Mouse (Mus musculus): Measurements from ENCODE around the gene Olfr642. TPM values are rescaled to one million over a fixed set of nuclear protein-coding genes. Genes with fewer than 3 reads are reported as not detected.

Gene Olfr642
- total RNA-seq (2021) = not detected
- long read RNA-seq, experiment 1 = 0 reads
- long read RNA-seq, experiment 2 = 0 reads

- no peak for DNase-seq
Measured at GRCm38 (mm10) chr7:104052566-104052965, at the start of gene Olfr642. TSS of gene Olfr642 (minus strand) at chr7:104052666.

GRCm38 (mm10) chr7:104085365-104085764 lies 32.9 kb upstream of the Olfr642 start, which contains the start of gene Olfr645:
TSS of gene Olfr645 (minus strand) at chr7:104085465.
- no peak for DNase-seq

- no peak for DNase-seq
Measured at GRCm38 (mm10) chr7:104071769-104072168, 19.3 kb upstream of the Olfr642 start, which contains the start of gene Olfr644. TSS of gene Olfr644 (minus strand) at chr7:104071869.

DNA sequence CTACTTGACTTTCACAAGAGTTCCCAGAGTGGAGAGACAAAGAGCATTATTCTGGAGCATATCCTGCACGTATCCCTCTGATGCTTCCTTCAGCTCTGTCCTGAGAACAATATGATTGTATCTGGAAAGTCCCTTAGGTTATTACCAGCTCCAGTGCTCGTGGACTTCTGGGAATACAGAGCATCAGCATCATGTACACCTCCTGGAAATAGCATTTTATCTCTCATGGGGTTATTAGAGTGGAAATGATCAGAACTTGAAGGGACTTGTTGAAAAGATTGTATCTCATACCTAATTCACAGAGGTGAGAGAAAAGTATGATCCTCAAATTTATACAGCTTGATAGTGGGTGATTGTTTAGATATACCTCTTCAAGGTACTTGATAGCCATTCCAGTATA lies 8.9 kb upstream of the Olfr642 start, which contains the start of gene 4930516K23Rik:
TSS of gene 4930516K23Rik (minus strand) at position 101 of the 400 bp plus-strand sequence.
- no peak for DNase-seq

GRCm38 (mm10) chr7:104059215-104059614 lies 6.7 kb upstream of the Olfr642 start:
- no peak for DNase-seq

GRCm38 (mm10) chr7:104050745-104051144 lies 1.7 kb downstream of the Olfr642 start:
- no peak for DNase-seq

- DNase-seq = no peak
Measured at GRCm38 (mm10) chr7:104035145-104035544, 17.3 kb downstream of the Olfr642 start, which contains the start of gene Olfr641. TSS of gene Olfr641 (plus strand) at chr7:104035445.

- DNase-seq = no peak
Measured at GRCm38 (mm10) chr7:104026978-104027377, 25.5 kb downstream of the Olfr642 start.

DNA sequence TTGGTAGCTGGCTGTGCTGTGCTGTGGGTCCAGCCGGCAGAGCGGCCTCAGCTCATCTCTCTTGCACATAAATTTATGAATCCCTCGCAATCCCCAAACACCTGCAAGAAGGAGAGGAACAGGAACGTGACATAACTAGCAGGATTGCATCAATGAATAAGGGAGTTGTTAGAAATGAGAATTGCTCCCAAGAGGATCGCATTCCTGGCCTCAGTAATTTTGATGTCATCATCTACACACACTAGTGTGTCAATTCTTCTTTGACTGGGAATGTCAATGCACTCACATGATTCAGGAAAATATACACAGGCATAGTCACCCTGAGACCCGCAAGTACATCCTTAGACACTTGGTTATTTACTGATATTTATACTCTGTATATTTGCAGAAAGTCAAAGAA lies 27.0 kb downstream of the Olfr642 start, which contains the start of gene Olfr640:
TSS of gene Olfr640 (minus strand) at position 101 of the 400 bp plus-strand sequence.
- no peak for DNase-seq

DNA sequence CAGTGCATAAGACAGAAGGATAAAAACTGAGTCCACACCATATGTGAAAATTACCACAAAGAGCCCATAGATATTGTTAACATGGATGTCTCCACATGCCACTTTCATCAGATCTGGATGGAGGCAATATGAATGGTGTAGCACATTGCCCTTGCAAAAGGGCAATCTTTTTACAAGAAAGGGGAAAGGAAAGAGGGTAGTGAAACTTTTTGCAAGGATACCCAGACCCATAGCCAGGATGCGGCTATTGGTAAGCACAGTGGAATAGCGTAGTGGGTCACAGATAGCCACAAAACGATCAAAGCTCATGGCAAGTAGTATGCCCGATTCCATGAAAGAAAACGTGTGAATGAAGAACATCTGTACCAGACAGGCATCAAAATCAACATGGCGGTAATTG lies 30.8 kb downstream of the Olfr642 start:
- DNase-seq = no peak

DNA sequence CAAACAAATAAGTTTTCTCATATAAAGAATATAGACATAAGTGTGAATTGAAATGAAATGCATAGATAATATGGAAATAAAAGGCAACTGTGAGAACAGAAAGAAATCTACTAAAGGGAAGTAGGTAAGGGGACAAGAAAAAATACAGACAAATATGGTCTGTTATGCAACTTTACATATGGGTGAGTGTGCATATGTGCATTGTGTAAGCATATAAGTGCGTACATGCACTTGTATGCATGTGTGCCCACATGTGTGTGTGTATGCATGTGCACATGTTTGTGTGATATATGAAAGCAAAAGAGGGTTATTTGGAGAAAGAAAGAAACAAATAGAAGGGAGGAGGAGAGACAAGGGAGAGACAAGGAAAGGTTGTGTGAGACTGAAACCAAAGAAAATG lies 33.5 kb downstream of the Olfr642 start:
- no peak for DNase-seq

- DNase-seq = no peak
Measured at GRCm38 (mm10) chr7:104017203-104017602, 35.3 kb downstream of the Olfr642 start, which contains the start of gene Olfr639. TSS of gene Olfr639 (minus strand) at chr7:104017303.

DNA sequence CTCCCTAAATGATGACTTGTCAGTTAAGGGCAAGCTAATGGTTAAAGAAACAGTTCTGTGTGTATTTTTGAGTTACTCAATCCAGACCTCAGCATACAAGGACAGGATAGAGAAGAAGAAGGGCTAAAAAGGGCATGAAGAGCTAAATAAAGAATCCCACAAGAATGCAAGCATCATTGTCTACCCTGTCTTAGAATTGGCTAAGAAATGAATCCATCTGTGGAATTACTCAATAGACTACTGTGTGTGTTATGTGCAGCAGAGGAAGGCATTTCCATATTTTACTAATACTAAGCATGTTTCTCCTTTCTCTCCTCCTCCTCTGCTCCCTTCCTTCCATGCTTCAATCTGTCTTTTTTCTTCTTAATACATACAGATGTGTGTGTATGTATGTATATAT lies 53.3 kb downstream of the Olfr642 start:
- no peak for DNase-seq

DNA sequence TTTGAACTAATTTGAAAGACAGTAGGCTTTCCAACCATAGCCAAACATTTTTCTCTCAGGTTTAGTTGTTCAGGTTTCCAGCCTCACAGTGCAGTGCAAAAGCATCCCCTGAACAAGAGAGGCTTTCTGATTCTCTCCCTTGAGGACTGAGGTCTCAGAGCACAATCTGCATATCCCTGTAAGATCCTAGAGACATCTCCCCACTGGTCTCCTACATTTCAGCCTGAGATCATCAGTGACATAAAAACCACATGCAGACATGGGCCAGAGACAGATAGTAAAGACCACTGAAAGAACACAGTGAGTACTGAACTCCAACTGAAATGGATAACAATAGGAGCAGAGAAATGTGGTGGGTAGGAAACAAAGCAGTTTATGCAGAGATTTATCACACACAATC lies 54.0 kb downstream of the Olfr642 start, which contains the start of gene Olfr638:
TSS of gene Olfr638 (plus strand) at position 301 of the 400 bp plus-strand sequence.
- DNase-seq = no peak

Other genes with a start within 250 kb of the Olfr642 start
- 100 to 1,000 TPM; 489 to 710 TPM for gene Hbb-bt, start 238.7 kb downstream of the Olfr642 start, total RNA-seq (2021)
- 1,000 to 10,000 TPM; 3,542 to 4,429 TPM for gene Hbb-bs, start 224.6 kb downstream of the Olfr642 start, total RNA-seq (2021)
- gene Hbb-bh2, start 212.1 kb downstream of the Olfr642 start, total RNA-seq (2021) = not detected
- not detected for gene Hbb-bh1, start 209.5 kb downstream of the Olfr642 start, total RNA-seq (2021)
- not detected for gene Hbb-y, start 199.4 kb downstream of the Olfr642 start, total RNA-seq (2021)
- not detected for gene Olfr66, start 166.4 kb downstream of the Olfr642 start, total RNA-seq (2021)
- gene Olfr64, start 158.2 kb downstream of the Olfr642 start, total RNA-seq (2021) = not detected
- gene Olfr65, start 149.2 kb downstream of the Olfr642 start, total RNA-seq (2021) = not detected
- not detected for gene Olfr631, start 123.8 kb downstream of the Olfr642 start, total RNA-seq (2021)
- gene Olfr632, start 118.3 kb downstream of the Olfr642 start, total RNA-seq (2021) = not detected
- not detected for gene Olfr633, start 108.2 kb downstream of the Olfr642 start, total RNA-seq (2021)
- gene Olfr635, start 81.5 kb downstream of the Olfr642 start, total RNA-seq (2021) = not detected
- gene Olfr638, start 53.9 kb downstream of the Olfr642 start, total RNA-seq (2021) = not detected
- under 1 TPM in 1 of 2 experiments, not detected in 1; 0.06 TPM for gene Olfr639, start 35.4 kb downstream of the Olfr642 start, total RNA-seq (2021)
- not detected for gene Olfr640, start 27.1 kb downstream of the Olfr642 start, total RNA-seq (2021)
- not detected for gene Olfr641, start 17.2 kb downstream of the Olfr642 start, total RNA-seq (2021)
- not detected for gene 4930516K23Rik, start 8.8 kb upstream of the Olfr642 start, total RNA-seq (2021)
- gene Olfr644, start 19.2 kb upstream of the Olfr642 start, total RNA-seq (2021) = not detected
- not detected for gene Olfr645, start 32.8 kb upstream of the Olfr642 start, total RNA-seq (2021)
- not detected for gene Olfr646, start 52.2 kb upstream of the Olfr642 start, total RNA-seq (2021)
- not detected for gene Ubqln5, start 77.2 kb upstream of the Olfr642 start, total RNA-seq (2021)
- gene Olfr643, start 84.7 kb upstream of the Olfr642 start, total RNA-seq (2021) = not detected
- gene Ubqln3, start 90.6 kb upstream of the Olfr642 start, total RNA-seq (2021) = not detected
- gene Ubqlnl, start 97.9 kb upstream of the Olfr642 start, total RNA-seq (2021) = not detected
- not detected for gene Olfm5, start 112.2 kb upstream of the Olfr642 start, total RNA-seq (2021)
- not detected for gene Olfr648, start 130.7 kb upstream of the Olfr642 start, total RNA-seq (2021)
- gene Olfr649, start 143.3 kb upstream of the Olfr642 start, total RNA-seq (2021) = not detected
- gene Trim6, start 166.1 kb upstream of the Olfr642 start, total RNA-seq (2021) = 1 to 10 TPM in 1 of 2 experiments, under 1 TPM in 1; 0.33 to 1.7 TPM
- 1 to 10 TPM; 5.4 to 8.3 TPM for gene Trim34a, start 191.8 kb upstream of the Olfr642 start, total RNA-seq (2021)
- gene Trim5, start 235.4 kb upstream of the Olfr642 start, total RNA-seq (2021) = 1 to 10 TPM; 3.7 to 4.5 TPM

Measured in adrenal gland, postnatal 10 days (tissue).